Mouse (Mus musculus) gastrocnemius, postnatal 25 days (tissue): ENCODE measurements at regions not wholly inside any gene's neighbourhood (a gene's known extent, or its start where the extent isn't known, plus 50 kb on each side); places are given as distances from the start of the nearest gene placed in this dataset.
A peak's percentile ranks its signal among the peaks of the same experiment; 100 is the strongest.

Experiments
- DNase-seq: peaks from one replicate; pipeline ENCODE4 v3.0.0; 2022

- peak; percentile 87 for DNase-seq
These were observed 80.9 kb upstream of the Zmiz1 start for GRCm38 (mm10) chr14:25377900-25378716.

DNA sequence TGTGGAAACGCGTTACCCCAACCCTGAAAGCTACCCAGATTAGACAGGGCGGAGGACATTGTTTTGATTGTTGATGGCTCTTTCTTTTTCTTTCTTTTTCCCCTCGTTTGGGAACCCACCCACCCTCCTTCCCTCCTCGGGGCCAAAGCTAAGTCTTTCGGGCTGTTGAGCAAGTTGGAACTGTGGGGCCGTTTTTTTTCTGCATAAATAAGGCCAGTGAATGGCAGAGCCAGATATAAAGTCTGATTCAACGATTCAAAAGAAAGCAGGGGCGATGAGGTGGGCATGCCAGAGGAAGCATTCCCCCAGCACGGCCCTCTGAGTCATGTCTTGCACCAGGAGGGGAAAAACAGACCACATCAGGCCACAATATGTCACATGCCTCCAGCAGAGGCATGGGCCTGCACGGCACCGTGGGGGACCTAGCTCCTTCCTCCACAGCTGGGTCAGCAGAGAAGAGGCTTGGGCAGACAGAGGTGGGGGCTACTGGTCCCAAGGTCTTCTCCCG lies 80.2 kb upstream of the Zmiz1 start:
- peak; percentile 37 for DNase-seq

GRCm38 (mm10) chr14:25383169-25383824 lies 75.7 kb upstream of the Zmiz1 start:
- DNase-seq: no peak

- DNase-seq: no peak
These were observed 73.3 kb upstream of the Zmiz1 start for GRCm38 (mm10) chr14:25385644-25386043.

- no peak for DNase-seq
These were observed 71.2 kb upstream of the Zmiz1 start for GRCm38 (mm10) chr14:25387780-25388179.

DNA sequence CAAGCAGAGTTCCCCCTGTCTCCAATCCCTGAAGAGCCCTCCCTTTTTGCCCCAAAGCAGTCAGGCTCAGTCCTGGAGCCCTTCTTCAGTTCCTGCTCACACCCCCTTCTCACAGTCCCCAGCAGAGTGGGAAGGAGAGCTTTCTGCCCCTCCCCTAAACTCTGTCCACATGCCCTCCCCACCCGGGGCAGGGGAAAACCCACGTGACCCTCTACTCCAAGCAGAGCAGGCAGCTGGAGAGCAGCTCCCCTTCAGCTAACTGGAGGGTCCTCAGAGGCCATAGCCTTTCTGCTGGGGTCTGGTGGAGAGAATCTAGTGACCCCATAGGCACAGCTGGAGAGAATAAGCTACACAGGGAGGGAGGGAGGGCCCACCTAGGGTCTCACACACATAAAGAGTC lies 69.7 kb upstream of the Zmiz1 start:
- DNase-seq: no peak

- no peak for DNase-seq
These were observed 66.6 kb upstream of the Zmiz1 start for GRCm38 (mm10) chr14:25392412-25392811.

DNA sequence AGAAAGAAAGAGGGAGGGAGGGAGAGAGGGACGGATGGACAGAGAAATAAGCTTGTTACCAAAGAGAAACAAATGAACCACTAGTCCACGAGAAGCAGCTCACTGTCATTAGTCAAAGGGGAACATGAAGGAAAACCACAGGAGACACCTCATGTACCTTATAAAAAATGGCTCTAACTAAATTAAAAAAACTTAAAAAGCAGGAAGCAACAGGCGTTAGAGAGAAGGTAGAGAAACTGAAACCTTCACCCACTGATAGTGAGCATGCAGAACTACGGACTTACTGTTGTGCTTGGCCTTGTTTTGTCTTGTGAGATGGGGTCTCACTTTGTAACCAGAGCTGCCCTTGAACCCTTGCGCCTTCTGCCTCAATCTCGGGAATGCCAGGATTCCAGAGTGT lies 66.0 kb upstream of the Zmiz1 start:
- DNase-seq: no peak

DNA sequence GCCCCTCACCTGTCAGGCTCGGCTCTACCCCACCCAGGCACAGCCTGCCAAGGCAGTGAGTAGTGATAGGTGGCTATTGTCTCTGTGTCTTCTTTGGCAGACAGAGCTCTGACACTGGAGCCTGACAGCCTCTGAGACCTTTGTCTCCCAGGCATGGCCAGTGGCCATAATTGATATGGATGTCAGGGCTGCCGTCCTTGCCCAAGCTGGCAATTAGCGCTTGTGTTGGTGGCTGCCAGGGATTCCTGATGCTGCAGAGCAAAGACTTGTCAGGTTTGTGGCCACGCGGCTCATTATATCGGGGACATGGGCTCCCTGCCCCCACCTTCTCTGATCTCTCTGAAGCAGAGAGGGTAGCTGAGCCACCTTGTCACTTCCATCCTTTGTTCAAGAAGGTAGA lies 64.1 kb upstream of the Zmiz1 start:
- DNase-seq: no peak

- DNase-seq: peak; percentile 63
These were observed 61.9 kb upstream of the Zmiz1 start for GRCm38 (mm10) chr14:25396990-25397531.

DNA sequence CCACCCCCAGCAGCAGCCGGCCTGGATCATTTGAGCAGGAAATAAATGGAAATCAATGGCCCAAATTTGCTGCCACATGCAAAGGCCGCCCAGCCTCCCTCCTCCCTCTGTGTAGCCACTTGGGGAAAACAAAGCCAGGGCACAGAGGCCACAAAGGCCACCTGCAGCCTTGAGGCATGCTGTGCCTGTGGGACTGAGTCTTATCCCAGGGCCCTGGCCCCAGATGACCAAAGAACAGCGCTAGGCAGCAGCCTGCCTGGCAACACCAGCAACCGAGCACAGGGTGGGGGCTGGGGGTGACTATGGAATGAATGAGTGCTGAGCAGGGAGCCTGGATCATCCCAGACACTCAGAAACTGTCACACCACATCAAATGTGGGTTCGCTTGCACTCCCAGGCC lies 61.2 kb upstream of the Zmiz1 start:
- no peak for DNase-seq

DNA sequence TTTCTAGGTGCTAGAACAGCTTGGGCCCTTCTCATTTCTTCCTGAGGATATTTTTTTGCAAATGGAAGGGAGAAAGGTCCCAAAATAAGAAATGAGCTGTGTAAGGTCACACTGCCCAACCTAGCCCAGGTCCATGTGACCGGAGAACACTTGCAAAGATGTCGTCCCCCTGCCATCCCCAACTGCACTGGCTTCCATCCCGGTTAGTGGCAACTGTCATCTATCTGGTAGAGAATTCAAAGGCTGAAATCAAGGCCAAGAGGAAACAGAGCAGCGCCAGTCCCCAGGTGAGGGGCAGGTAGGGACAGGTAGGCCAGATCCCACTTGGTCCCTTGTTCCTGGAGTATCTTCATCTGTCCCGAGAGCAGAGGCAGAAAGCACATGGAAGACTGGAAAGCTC lies 60.2 kb upstream of the Zmiz1 start:
- no peak for DNase-seq

DNA sequence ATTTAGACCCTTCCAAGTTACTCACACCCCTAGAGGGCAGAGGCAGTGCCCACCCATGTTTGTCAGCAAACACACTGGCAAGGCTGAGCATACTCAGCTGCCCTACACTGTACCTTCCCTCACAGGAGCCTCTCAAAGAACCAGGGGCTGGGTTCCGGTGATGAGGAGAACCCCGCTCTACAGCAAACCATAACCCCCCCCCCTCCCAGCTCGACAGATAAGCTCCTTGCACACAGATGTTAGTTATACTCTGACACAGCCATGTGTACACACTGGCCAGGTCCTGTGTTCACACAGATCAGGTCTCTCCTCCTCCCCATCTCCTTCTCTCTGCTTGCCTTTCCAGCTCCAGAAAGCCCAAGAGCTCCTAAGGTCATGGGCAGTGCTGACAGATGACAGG lies 59.7 kb upstream of the Zmiz1 start:
- DNase-seq: no peak

- peak; percentile 27 for DNase-seq
These were observed 57.7 kb upstream of the Zmiz1 start for GRCm38 (mm10) chr14:25401104-25401963.

- DNase-seq: no peak
These were observed 56.6 kb upstream of the Zmiz1 start for GRCm38 (mm10) chr14:25402409-25402808.

DNA sequence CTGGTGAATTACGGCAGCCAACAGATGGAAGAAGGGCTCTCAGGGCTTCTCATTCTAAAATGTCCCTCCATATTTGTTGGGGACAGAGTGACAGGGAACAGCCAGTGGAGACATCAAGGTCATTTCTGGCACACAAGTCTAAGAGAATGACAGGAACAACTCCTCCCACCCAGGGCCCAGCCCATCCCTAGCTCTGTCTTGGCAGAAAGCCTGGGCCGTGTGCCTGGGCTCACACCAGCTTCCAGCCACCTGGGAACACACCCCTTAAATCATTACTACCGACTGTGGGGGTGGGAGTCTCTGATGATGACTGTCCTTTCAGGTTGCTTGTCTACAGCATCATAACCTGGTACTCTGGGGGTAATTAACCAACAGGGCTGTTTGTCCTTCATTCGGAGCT lies 53.8 kb upstream of the Zmiz1 start:
- DNase-seq: no peak

- no peak for DNase-seq
These were observed 52.9 kb upstream of the Zmiz1 start for GRCm38 (mm10) chr14:25406059-25406458.

DNA sequence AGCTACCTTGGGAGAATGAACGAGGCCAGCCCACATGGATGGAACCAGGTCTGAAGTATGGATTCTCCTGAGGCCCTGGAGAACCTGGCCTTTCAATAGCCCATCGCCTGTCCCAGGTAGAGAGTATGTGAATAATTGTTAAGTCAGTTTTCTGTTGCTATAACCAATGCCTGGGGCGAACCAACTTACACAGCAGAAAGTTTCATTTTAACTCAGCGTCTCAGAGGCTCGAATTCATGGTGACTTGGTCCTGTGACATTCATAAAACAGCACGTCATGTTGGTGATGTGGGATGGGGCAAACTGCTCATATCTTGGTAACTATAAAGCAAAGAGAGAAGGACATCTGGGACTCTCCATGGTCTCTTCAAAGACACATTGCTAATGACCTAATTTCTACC lies 52.4 kb upstream of the Zmiz1 start:
- no peak for DNase-seq

- no peak for DNase-seq
These were observed 51.9 kb upstream of the Zmiz1 start for GRCm38 (mm10) chr14:25407111-25407510.
